8 mouse cellular contexts compared by ENCODE assay signal in genomic region chr5:106963584-106964512, GRCm38 (mm10). TPM values are rescaled to one million over a fixed set of nuclear protein-coding genes. Genes with fewer than 3 reads are reported as not detected.
DNase-seq lines count a peak whose midpoint lies in the region; ATAC-seq and TF ChIP-seq lines count a peak whose summit lies in the region.

Gene Cdc7 (plus strand): TSS chr5:106964322.

- H3K4me2 ChIP-seq in forebrain, embryonic 14.5 days (ENCODE audit: low read length) = peak within 1 kb of the TSS; percentile 88

- peak within 1 kb of the TSS; percentile 94 for H3K4me3 ChIP-seq in ES-Bruce4 (ENCODE audit: low read depth, low read length)
- peak within 1 kb of the TSS; percentile 82 for H3K4me3 ChIP-seq in forebrain, embryonic 14.5 days (ENCODE audit: low read depth, low read length)
- peak within 1 kb of the TSS; percentile 80 for H3K4me3 ChIP-seq in lung, adult 2 months (replicated peaks; ENCODE audit: extremely low read depth, low read depth, low read length)

- ATAC-seq in cerebellum, adult (ENCODE audit: insufficient number of reproducible peaks, low FRiP score, low TSS enrichment) = peak; percentile 81
- peak; percentile 96 for ATAC-seq in forebrain, embryonic 14.5 days
- peak; percentile 75 for ATAC-seq in neutrophil, adult 5-6 weeks (ENCODE audit: extremely low read depth, insufficient number of reproducible peaks, low FRiP score, poor library complexity, severe bottlenecking)

- no peak for TF ChIP-seq EP300 in ES-Bruce4 (IDR thresholded peaks at IDR 0.05; ENCODE audit: insufficient read depth, low read depth, low read length)

- no peaks in the 10 kb centered on the region for H3K27me3 ChIP-seq in ES-Bruce4 (ENCODE audit: control insufficient read depth, insufficient read depth, low read length, poor library complexity, severe bottlenecking)
- no peaks in the 10 kb centered on the region for H3K27me3 ChIP-seq in forebrain, embryonic 14.5 days (replicated peaks; ENCODE audit: control insufficient read depth, insufficient read depth, low read length)

- H3K9ac ChIP-seq in ES-Bruce4 (ENCODE audit: low read depth, poor library complexity, severe bottlenecking) = peak within 1 kb of the TSS; percentile 86
- peak within 1 kb of the TSS; percentile 84 for H3K9ac ChIP-seq in forebrain, embryonic 14.5 days (ENCODE audit: low read length)

- H3K36me3 ChIP-seq in ES-Bruce4 (ENCODE audit: control insufficient read depth, insufficient read depth, low read length, poor library complexity, severe bottlenecking) = peaks cover 14% of the 10 kb centered on the region
- peaks cover 5% of the 10 kb centered on the region; the same call in 1 of the 2 replicates for H3K36me3 ChIP-seq in forebrain, embryonic 14.5 days (ENCODE audit: control insufficient read depth, insufficient read depth, low read length)

- no peaks in the 10 kb centered on the region for H3K9me3 ChIP-seq in ES-Bruce4 (replicated peaks; ENCODE audit: control insufficient read depth, insufficient read depth, low read length, poor library complexity, severe bottlenecking)
- no peaks in the 10 kb centered on the region for H3K9me3 ChIP-seq in forebrain, embryonic 14.5 days (replicated peaks; ENCODE audit: control insufficient read depth, low read length)

- TF ChIP-seq CTCF in ES-Bruce4 (IDR thresholded peaks at IDR 0.05; ENCODE audit: low read depth, low read length) = no peak
- no peak for TF ChIP-seq CTCF in lung, adult 2 months (IDR thresholded peaks at IDR 0.05; ENCODE audit: insufficient read depth, low read length)

- no peak within 1 kb of the TSS for H3K27ac ChIP-seq in ES-Bruce4 (ENCODE audit: insufficient read depth, low read length)
- peak within 1 kb of the TSS; percentile 74 for H3K27ac ChIP-seq in forebrain, embryonic 14.5 days (ENCODE audit: low read depth, low read length)

- peaks cover 3% of the 10 kb centered on the region for H3K4me1 ChIP-seq in ES-Bruce4 (ENCODE audit: control insufficient read depth, insufficient read depth, low read length)
- H3K4me1 ChIP-seq in forebrain, embryonic 14.5 days (ENCODE audit: control insufficient read depth, insufficient read depth, low read length) = peaks cover 3% of the 10 kb centered on the region
- peaks cover 2% of the 10 kb centered on the region; the same call in 1 of the 2 replicates for H3K4me1 ChIP-seq in lung, adult 2 months (ENCODE audit: control insufficient read depth, insufficient read depth, low read length)

- 5% methylated on average over 54 of the region's 54 CpGs for WGBS in forebrain, embryonic 14.5 days
- 7% methylated on average over 54 of the region's 54 CpGs for WGBS in lung, adult 2 months

- DNase-seq in forebrain, embryonic 14.5 days (ENCODE audit: low spot score) = peak; percentile 97
- DNase-seq in heart, postnatal 25 days (ENCODE audit: low spot score) = peak; percentile 80
- peak; percentile 85 to 94 for DNase-seq in layer of hippocampus, adult 18-20 months (ENCODE audit: low spot score in 2 of 2)
- DNase-seq in lung, adult 2 months = peak; percentile 94
- peak; percentile 91 to 92 for DNase-seq in thymus, adult 18-20 months

- intact Hi-C loops in heart, postnatal 25 days (cut with DNase I) = loop anchor here (10.0 kb wide), 1 partner anchor 471 kb away; the partner anchor contains the start of genes Btbd8 and Lpcat2b

- peak; percentile 73 for TF ChIP-seq POLR2A in ES-Bruce4 (IDR thresholded peaks at IDR 0.05; ENCODE audit: insufficient read depth, low read length)
- TF ChIP-seq POLR2A in lung, adult 2 months (IDR thresholded peaks at IDR 0.05; ENCODE audit: borderline replicate concordance, extremely low read depth, low read depth, low read length) = peak; percentile 39; the same call in 1 of the 2 replicates

RNA-seq across cellular contexts. Expression of gene Cdc7, which starts in this region (rescaled TPM):
- polyA plus RNA-seq in ES-Bruce4 (2011; ENCODE audit: insufficient read depth, insufficient read length, low read depth, missing spikeins) = 49.9 and 58.1 TPM in 2 replicates
- 35.2 and 40.7 TPM in 2 replicates for polyA plus RNA-seq in forebrain, embryonic 14.5 days (2014; fragmentation: Nextera tagmentation; extraction: Ambion mirVana)
- 1 to 10 TPM in 1 of 2 experiments, under 1 TPM in 1; 0.65 to 1.2 TPM for total RNA-seq in heart, postnatal 25 days (2021)
- total RNA-seq in layer of hippocampus, adult 18-20 months (2021) = 10 to 100 TPM; 13.5 to 17.3 TPM
- polyA plus RNA-seq in lung, adult 2 months (2012; rRNA removed) = 1.6 and 1.9 TPM in 2 replicates
- 10.8 and 18.7 TPM in 2 replicates for total RNA-seq in neutrophil, adult 5-6 weeks (2017)

Comparison
In these comparisons a context has a peak if more than half of its experiments do, and no peak if none do; other contexts are left out.
1. RNA of gene Cdc7 (polyA plus RNA-seq): 49.9 to 58.1 TPM in ES-Bruce4 and 35.2 to 40.7 TPM in forebrain, embryonic 14.5 days; 1.6 to 1.9 TPM in lung, adult 2 months; every median in the first group is over 10 times any median in the second.
2. Peak in every context shown above with its lines, with median percentiles within 50 percentile points of each other: H3K4me3 ChIP-seq, ATAC-seq and DNase-seq.